Mouse (Mus musculus) subcutaneous adipose tissue, adult 2 months (tissue): ENCODE data around the gene Msantd1. TPM values are rescaled to one million over a fixed set of nuclear protein-coding genes. Genes with fewer than 3 reads are reported as not detected.

Experiments used
- polyA plus RNA-seq: library from polyadenylated mRNA; depleted of rRNA; stranded (reverse); fragments of >200 nt; gene quantifications from 2 replicates; pipeline ENCODE4 v1.2.3, GENCODE M21; 2012; ENCODE audit warnings: low replicate concordance; rRNA removed

Msantd1 gene
- 2.5 and 3.9 TPM in 2 replicates for polyA plus RNA-seq

DNA sequence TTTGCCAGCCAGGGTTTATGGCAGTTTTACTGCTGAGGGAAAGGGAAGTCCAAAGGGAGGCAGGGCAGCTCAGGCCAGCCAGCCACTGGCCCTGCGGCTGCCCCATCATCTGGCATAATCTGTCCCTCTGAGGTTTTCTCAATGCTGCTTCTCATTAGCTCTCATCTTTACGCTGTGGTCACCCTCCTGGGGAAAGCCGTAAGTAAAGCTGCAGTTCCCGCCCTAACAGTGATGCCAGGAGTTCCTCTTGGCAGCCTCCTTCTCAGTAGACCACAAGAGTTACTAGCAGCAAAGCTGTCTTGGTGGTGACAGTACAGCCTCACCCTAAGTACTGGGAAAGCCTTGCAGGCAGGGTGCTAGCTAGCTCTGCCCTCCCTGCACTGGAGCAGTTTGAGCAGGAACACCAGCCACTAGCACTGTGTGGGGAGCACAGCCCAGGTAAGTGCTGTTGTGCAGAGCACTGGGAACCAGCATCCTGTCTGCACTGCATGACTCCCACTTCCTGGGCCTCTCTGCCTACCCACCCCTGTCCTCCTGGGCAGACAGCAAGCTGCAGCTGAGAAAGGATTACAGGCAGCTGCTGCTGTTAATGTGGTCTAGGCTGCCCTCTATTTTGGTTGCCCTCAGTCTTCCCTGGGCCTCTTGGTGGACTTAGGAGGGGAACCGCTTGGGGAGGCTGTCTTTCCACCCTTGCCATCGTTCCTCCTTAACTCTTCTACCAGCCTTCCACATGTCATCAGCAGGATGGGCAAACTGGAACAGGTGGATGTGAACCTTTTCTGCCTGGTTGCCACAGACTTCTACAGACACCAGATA lies at the start of gene Msantd1:
Gene Msantd1 (plus strand): TSS at position 103 of the 816 bp plus-strand sequence.

DNA sequence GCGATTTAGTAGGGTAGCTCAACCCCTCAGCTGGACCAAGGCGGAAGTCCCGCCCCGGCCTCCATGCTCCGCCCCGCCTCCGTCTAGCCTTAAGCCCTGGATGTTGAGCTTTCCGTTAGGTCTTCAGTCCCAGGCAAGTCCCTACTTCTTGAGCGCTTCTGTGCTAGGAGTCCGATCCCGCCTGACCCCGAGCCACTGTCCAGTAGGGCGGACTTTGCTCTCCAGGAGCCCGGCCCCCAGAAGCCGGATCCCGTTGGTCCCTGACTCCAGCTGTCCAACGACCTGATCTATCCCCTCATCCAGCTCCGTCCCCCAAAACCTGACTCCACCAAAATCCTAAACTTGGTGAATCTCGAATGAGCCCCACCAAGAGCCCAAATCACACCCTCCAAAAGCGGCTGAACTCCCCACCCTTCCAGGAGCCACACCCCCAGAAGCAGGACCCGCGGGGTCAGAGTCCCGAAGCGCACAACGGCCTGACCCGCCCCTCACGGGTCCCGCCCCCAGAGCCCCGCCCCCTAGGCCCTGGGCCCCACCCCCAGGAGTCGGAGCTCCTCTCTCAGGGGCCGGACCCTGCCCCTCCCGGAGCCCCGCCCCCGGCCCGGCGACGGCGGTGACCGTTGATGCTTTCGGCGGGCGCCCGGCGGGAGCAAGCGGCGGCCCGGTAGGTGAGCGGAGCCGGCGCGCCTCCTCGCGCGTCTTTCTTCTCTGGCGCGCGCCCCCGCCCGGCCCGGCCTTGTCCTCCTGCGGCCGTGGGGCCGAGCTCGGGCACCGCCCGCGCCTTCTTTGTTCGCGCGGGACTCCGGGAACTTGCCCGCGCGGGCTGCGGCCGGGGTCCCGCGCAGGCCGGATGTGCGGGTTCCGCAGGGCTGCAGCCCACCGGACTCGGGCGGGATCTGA lies 41.3 kb downstream of the Msantd1 start, which contains the start of gene Rgs12:
Gene Rgs12 (plus strand): TSS at position 585 of the 900 bp plus-strand sequence.

Other genes starting within 250 kb of the Msantd1 start
- 14.2 and 17.2 TPM in 2 replicates for gene Nop14, start 247.9 kb upstream of the Msantd1 start, polyA plus RNA-seq
- gene Grk4, start 247.6 kb upstream of the Msantd1 start, polyA plus RNA-seq = 1.0 and 1.1 TPM in 2 replicates
- 17.2 and 22.2 TPM in 2 replicates for gene Htt, start 146.3 kb upstream of the Msantd1 start, polyA plus RNA-seq
- gene Rgs12, start 41.4 kb downstream of the Msantd1 start, polyA plus RNA-seq = 22.5 and 29.8 TPM in 2 replicates
- gene Hgfac, start 133.5 kb downstream of the Msantd1 start, polyA plus RNA-seq = 3.5 and 11.3 TPM in 2 replicates
- 0.56 and 0.57 TPM in 2 replicates for gene Dok7, start 148.8 kb downstream of the Msantd1 start, polyA plus RNA-seq
- gene Lrpap1, start 197.8 kb downstream of the Msantd1 start, polyA plus RNA-seq = 104 and 121 TPM in 2 replicates